Mouse (Mus musculus): ENCODE data around the gene Ctrc. TPM values are rescaled to one million over a fixed set of nuclear protein-coding genes. Genes with fewer than 3 reads are reported as not detected.

The Ctrc gene
- polyA plus RNA-seq, 1 experiment from 2014 or later, result not detected

DNA sequence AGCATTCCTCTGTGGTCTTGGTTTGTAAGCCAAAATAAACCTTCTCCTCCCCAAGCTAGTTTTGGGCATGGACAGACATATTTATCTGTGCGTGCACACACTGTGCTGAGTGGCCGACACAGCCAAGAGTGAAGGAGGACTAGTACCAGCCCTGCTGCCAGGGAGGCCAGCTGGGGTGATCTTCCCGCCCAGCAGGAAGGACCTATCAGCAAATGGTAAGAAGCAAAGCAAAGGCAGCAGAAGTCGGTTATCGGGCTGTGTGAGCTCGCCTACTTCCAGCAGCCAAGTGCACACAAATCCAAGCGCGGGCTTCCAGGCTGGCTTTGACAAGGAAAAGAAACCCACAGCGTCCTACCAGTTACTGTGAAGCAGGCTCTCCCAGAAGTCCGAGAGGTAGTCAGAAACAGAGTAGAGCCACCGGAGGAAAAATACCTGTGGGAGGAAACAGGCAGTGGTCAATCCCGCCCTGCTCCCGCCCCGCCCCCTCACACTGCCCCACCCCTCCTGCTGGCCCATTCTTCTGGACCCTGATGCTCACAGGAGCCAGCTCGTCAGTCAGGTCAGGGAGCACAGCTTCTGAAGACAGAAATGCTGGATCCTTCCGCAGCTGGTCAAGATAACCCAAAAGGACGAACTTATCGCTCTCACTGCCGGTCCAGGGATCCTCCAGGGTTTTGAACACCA is 78.7 kb downstream of the Ctrc start:
- no peak for ATAC-seq (ENCODE audit: low FRiP score)
- peaks cover 96% of the 10 kb centered on the region for H3K36me3 ChIP-seq

DNA sequence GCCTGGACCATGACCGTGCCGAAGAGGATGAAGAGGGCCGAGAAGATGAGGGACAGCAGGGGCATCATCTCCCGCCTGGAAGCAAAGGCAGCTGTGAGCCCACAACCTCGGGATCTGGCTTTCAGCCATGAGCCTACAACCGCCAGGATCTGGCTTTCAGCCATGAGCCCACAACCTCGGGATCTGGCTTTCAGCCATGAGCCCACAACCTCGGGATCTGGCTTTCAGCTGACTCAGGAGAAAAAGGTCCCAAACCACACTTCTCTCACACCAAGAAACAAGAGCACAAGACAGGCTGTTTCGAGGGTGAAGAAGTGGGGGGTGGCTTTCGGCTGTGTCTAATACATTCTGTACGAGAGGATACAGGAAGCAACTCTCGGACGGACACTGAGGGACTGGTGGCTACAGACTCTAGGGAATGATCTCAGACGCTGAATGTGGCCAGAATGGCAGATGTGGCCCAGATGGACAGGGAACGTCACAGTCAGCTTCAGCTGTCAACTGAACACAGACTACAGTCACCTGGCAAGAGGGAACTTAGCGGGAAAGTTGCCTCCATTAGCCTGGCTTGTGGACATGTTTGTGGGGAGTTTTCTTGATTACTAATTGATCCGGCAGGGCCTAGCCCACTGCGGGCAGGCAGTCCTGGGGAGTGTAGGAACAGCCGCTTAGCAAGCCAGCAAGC is 79.3 kb downstream of the Ctrc start:
- WGBS, result 54% methylated on average over 19 of the region's 19 CpGs

More for the DNA sequence above, 78.7 kb downstream of the Ctrc start:
- H3K9me3 ChIP-seq, result no peaks in the 10 kb centered on the region
- no peak overlapping the region for H3K4me2 ChIP-seq
- H3K27me3 ChIP-seq, result no peaks in the 10 kb centered on the region
- no peak overlapping the region for H3K4me3 ChIP-seq
- H3K27ac ChIP-seq, result peak overlapping the region; percentile 85
- peaks cover 24% of the 10 kb centered on the region for H3K4me1 ChIP-seq (replicated peaks)
- H3K9ac ChIP-seq, result peak overlapping the region; percentile 25; the same call in 1 of the 2 replicates
- 78% methylated on average over 19 of the region's 19 CpGs for WGBS

DNA sequence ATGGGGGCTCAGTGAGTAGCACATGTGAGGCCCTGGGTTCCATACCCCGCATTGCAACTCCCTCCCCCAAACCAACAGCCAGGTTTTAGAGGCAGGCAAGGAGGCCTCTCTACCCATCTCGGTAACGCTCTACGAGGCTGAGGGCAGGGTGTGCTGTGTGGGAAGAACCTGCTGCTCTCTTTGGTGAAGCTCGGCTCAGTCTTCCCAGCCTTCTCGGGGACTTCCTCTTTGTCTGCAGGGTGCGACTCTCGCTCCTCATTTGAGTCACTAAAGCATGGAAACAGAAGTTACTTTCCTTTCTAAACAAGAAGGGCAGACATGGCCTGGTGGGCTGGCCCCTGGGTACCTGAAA is 79.9 kb downstream of the Ctrc start:
- Histone ChIP-seq H3K4me1 (replicated peaks) (peaks cover 24% of the 10 kb centered on the region), H3K4me2 (no peak overlapping the region; the same call in 1 of the 2 replicates), H3K36me3 (peaks cover 96% of the 10 kb centered on the region), H3K9ac (no peak overlapping the region), H3K27me3 (no peaks in the 10 kb centered on the region), H3K27ac (peak overlapping the region; percentile 85), H3K4me3 (no peak overlapping the region), H3K9me3 (no peaks in the 10 kb centered on the region)
- ATAC-seq (ENCODE audit: low FRiP score), result peak; percentile 41; the same call in 1 of the 2 replicates
- 75% methylated on average over 8 of the region's 8 CpGs for WGBS

More for the DNA sequence above, 79.3 kb downstream of the Ctrc start:
- Histone ChIP-seq H3K4me2 (no peak overlapping the region; the same call in 1 of the 2 replicates), H3K9me3 (no peaks in the 10 kb centered on the region), H3K9ac (no peak overlapping the region), H3K27me3 (no peaks in the 10 kb centered on the region), H3K4me1 (replicated peaks) (peaks cover 24% of the 10 kb centered on the region), H3K4me3 (no peak overlapping the region), H3K27ac (peak overlapping the region; percentile 85), H3K36me3 (peaks cover 96% of the 10 kb centered on the region)
- ATAC-seq (ENCODE audit: low FRiP score), result peak; percentile 70

DNA sequence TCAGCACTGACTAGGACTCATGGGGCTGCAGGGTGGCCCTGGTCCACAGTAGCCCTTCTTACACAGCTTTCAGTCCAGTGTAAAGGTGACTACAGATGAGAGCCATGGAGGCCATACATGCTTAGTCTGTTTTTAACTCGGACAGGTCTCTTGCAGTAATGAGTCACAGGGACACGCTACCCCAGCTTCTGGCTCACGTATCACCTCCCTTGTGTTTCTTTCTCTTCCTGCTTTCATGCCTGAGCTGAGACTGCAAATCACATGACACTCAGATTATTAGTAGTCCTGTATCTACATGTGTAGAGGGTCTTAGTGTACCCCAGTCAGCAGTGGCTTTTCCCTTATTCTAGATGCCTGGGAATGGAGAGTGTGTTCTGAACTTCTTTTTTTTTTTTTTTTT is 81.2 kb downstream of the Ctrc start:
- Histone ChIP-seq H3K27ac (no peak overlapping the region), H3K27me3 (no peaks in the 10 kb centered on the region), H3K4me3 (no peak overlapping the region), H3K9ac (no peak overlapping the region), H3K36me3 (peaks cover 90% of the 10 kb centered on the region), H3K9me3 (no peaks in the 10 kb centered on the region), H3K4me2 (no peak overlapping the region), H3K4me1 (replicated peaks) (peaks cover 24% of the 10 kb centered on the region)
- no peak for ATAC-seq (ENCODE audit: low FRiP score)
- 92% methylated on average over 3 of the region's 3 CpGs for WGBS

Other genes with a start within 250 kb of the Ctrc start
- gene Fblim1, start 240.3 kb downstream of the Ctrc start, polyA plus RNA-seq (2015; fragmentation: Nextera tagmentation; extraction: Ambion mirVana), result 41.0 and 43.3 TPM in 2 replicates
- 0.25 and 0.43 TPM in 2 replicates for gene Tmem82, start 227.7 kb downstream of the Ctrc start, polyA plus RNA-seq (2015; fragmentation: Nextera tagmentation; extraction: Ambion mirVana)
- gene Slc25a34, start 222.5 kb downstream of the Ctrc start, polyA plus RNA-seq (2015; fragmentation: Nextera tagmentation; extraction: Ambion mirVana), result 0.26 TPM in 1 of 2 replicates, not detected in the other
- 6.9 and 8.2 TPM in 2 replicates for gene Plekhm2, start 181.5 kb downstream of the Ctrc start, polyA plus RNA-seq (2015; fragmentation: Nextera tagmentation; extraction: Ambion mirVana)
- 0.44 and 2.8 TPM in 2 replicates for gene Rsc1a1, start 160.8 kb downstream of the Ctrc start, polyA plus RNA-seq (2015; fragmentation: Nextera tagmentation; extraction: Ambion mirVana)
- gene Ddi2, start 122.9 kb downstream of the Ctrc start, polyA plus RNA-seq (2015; fragmentation: Nextera tagmentation; extraction: Ambion mirVana), result 14.9 and 16.0 TPM in 2 replicates
- not detected in 2 replicates for gene Agmat, start 99.7 kb downstream of the Ctrc start, polyA plus RNA-seq (2015; fragmentation: Nextera tagmentation; extraction: Ambion mirVana)
- gene Dnajc16, start 55.4 kb downstream of the Ctrc start, polyA plus RNA-seq (2015; fragmentation: Nextera tagmentation; extraction: Ambion mirVana), result 6.5 and 6.6 TPM in 2 replicates
- gene Casp9, start 52.7 kb downstream of the Ctrc start, polyA plus RNA-seq (2015; fragmentation: Nextera tagmentation; extraction: Ambion mirVana), result 20.2 and 21.6 TPM in 2 replicates
- not detected in 2 replicates for gene Cela2a, start 20.2 kb downstream of the Ctrc start, polyA plus RNA-seq (2015; fragmentation: Nextera tagmentation; extraction: Ambion mirVana)
- gene Efhd2, start 28.6 kb upstream of the Ctrc start, polyA plus RNA-seq (2015; fragmentation: Nextera tagmentation; extraction: Ambion mirVana), result 68.1 and 68.6 TPM in 2 replicates
- gene Fhad1, start 168.7 kb upstream of the Ctrc start, polyA plus RNA-seq (2015; fragmentation: Nextera tagmentation; extraction: Ambion mirVana), result 5.0 and 5.9 TPM in 2 replicates
- 5.6 and 6.4 TPM in 2 replicates for gene Tmem51, start 237.9 kb upstream of the Ctrc start, polyA plus RNA-seq (2015; fragmentation: Nextera tagmentation; extraction: Ambion mirVana)

Data from hindbrain, embryonic 13.5 days (tissue).